Mouse (Mus musculus): Measurements from ENCODE around the gene Setd5.

Setd5 gene

DNA sequence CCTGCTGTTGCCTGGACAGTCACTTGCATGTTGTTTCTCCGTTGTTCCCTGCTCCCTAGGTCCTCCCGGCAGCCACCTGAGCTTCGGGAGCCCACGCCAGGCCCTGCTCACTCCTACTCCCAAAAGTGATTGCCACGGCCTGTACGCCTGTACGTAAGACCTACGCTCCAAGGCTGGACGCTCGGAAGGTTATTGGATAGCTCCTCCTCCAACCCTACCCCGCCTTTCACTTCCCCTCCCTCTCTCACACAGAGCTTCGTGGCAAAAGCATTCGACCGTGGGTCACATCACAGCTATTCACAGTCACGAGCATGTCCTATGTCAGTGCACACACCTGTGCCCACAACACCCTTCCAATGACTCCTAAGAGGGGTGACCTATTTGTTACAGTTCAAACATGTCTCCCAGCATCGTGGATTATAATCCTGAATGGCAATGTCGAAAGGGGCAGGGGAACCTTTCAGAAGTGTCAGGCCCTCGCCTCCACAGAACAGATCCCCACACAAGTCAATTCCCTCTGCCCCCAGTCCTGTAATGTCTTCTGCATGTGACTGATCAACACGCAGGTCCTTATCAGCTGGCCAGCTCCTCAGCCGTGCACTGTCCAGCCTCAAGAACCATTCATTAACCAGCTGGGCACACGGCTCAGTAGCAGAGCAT lies 107.8 kb downstream of the Setd5 start:
- no peak for DNase-seq (ENCODE audit: low read depth, low spot score)

DNA sequence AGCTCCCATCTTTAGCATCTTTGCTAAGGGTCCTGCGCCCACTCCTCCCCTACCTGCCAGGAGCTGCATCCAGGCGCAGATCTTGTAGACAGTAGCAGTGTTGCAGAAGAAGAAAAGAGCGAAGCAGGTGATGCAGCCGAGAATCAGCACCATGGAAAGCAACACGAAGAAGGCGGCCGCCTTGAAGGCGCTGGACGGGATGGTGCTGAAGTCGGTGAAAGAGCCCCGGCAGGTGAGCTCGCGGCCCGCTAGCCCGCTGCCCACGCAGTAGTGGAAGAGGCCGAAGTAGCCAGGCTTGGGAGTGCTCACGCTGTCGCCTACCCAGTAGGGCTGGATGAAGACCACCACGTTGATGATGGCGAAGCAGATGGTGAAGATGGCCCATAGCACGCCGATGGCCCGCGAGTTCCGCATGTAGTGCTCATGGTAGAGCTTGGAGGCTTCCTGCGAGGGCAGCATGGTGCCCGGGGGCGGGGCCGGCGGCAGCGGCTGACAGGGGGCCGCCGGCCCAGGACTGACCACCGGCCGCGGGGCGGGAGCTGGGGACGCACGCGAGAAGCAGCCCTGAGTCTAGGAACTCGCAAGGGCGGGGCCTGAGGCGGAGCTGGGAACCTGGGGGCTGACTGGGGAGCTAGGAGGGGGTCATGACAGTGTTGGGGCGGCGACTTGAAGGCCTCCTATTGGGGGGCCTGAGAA lies 116.7 kb downstream of the Setd5 start:
- DNase-seq (ENCODE audit: low read depth, low spot score) = no peak

DNA sequence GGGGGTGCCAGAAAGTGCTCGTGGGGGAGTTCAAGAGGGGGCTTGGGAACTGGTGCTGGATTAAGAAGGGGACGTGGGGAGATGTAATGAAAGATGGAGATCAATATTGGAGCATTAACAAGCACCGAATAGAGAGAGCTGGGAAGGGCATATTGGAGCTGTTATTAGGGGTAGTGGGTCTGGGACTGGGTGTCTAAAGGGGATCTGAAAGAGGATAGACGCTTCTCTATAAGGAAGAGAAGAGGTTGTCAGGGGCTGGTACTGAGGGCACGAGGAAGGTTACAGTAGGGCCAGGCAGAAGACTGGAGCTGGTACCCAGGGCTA lies 117.3 kb downstream of the Setd5 start:
- DNase-seq (ENCODE audit: low read depth, low spot score) = no peak

DNA sequence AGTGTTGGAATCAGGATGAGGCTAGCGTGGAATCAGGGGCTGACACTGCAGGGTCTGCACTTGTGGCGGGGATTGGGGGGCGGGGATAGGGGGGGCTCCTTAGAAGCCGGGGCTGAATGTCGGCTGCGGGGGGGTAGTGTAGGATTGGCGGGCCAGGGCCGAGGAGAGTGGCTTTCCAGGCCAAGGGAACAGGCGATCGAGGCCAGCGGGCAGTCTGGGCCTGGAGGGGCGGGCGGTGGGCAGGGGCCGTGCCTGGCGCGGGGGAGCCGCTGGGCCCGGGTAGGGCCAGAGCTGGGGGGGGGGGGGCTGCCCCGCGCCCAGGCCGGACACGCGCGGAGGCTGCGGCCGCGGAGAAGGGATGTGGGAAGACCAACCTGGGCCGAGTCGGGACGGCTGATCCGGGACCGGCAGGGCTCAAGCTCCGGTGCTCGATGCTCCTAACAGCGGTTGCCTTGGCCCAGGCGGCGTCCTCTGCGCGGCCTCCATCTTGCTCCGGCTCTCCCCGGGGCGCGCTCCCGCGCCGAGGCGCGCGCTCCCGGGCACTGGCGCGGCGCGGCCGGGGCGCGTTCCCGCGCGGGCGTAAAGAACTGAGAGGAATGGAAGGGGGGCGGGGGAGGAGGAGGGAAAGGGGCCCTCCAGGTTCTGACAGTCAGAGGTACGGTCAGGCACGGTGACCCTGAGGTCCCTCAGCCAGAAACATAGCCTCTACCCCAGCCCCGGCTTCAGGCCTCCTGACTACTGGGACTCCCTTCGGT lies 117.9 kb downstream of the Setd5 start, which contains the start of gene Lhfpl4:
TSS of gene Lhfpl4 (minus strand) at position 544 of the 755 bp plus-strand sequence.
- peak; percentile 62 for DNase-seq (ENCODE audit: low read depth, low spot score)

- DNase-seq (ENCODE audit: low read depth, low spot score) = no peak
Measured at GRCm38 (mm10) chr6:113195596-113195992, 118.4 kb downstream of the Setd5 start.
